Mouse (Mus musculus): ENCODE data around the gene Cdh3. TPM values are rescaled to one million over a fixed set of nuclear protein-coding genes. Genes with fewer than 3 reads are reported as not detected.

Cdh3 gene
- polyA plus RNA-seq, 1 experiment from 2014 or later: 0.53 TPM

DNA sequence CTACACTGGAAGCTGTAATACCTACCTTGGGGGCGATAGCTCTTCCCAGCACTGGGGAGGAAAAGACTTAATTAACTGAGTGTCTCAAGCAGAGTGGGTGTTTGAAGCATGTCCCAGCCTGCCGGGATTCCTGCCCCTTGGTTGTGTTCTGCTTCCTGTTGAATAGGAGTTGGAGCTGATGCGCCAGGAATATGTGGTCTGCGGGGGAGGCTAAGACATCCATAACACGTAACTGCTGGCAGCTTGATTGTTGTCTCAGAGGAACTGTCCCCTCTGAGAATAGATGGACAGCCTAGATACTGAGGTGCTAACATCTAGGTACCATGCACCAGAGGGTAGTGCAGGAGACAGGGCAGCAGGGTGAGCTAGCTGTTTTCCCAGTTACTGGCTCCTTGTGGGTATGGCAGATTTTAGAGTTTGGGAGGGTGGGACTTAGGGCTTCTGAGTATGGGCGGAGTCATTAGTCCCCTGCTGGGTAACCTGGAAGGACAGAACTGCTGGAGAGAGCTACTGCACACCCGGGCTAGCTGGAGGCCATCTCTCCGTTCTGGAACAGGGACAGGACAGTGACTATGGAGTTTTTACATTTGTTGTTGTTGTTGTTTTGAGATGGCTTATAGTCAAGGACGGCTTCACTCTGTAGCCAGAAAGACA lies 18.0 kb downstream of the Cdh3 start:
- Histone ChIP-seq H3K9me3 (replicated peaks) (no peaks in the 10 kb centered on the region), H3K27ac (no peak overlapping the region), H3K4me2 (no peak overlapping the region), H3K4me1 (no peaks in the 10 kb centered on the region), H3K9ac (no peak overlapping the region), H3K36me3 (ENCODE audit: poor library complexity, severe bottlenecking) (no peaks in the 10 kb centered on the region), H3K27me3 (no peaks in the 10 kb centered on the region), H3K4me3 (no peak overlapping the region)
- ATAC-seq: no peak
- 91% methylated on average over 9 of the region's 9 CpGs for WGBS

DNA sequence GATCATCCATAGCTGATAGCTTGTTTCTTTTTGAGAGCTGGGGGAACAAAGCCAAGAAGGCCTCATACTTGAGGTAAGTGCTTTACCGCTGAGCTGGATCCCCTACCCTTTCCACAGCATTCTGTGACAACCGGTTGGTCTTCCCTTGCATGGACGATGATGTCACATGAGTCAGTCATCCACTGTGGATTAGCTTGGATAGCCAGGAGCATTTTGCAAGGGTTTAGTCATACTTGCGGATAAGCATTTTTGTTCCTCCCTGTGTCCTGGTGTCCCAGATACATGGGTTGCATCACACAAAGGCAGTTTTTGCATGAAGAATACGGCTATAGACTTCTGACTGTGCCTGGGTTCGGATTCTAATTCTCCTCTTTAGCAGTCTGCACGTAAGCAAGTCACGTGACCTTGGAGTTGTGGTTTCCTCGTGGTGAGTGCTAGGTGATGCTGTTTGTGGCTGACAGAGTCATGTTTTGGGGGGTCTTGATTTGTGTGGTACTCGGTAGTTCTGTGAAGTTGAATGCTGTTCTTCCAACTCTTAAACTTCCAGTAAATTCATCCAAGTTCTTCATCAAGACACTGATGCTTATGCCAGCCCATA lies 19.3 kb downstream of the Cdh3 start:
- Histone ChIP-seq H3K9me3 (replicated peaks) (no peaks in the 10 kb centered on the region), H3K9ac (no peak overlapping the region), H3K27ac (no peak overlapping the region), H3K4me1 (no peaks in the 10 kb centered on the region), H3K4me2 (no peak overlapping the region), H3K4me3 (no peak overlapping the region), H3K36me3 (ENCODE audit: poor library complexity, severe bottlenecking) (no peaks in the 10 kb centered on the region), H3K27me3 (no peaks in the 10 kb centered on the region)
- WGBS: 96% methylated on average over 10 of the region's 10 CpGs
- ATAC-seq: no peak

DNA sequence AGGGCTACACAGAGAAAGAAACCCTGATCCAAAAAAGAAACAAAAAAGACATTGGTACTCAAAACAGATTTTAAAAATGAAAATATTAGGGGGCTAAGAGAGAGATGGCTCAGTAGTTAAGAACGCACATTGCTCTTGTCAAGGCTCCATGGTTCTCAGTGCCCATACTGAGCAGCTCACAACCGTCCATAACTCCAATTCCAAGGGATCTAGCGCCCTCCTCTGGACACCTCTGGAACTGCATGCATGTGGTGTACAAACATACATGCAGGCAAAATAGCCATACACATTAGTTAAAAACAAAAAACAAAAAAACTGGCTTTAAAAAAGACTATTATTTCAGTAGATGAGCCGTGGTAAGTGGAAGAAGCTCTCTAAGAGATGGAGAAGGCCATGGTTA lies 19.9 kb downstream of the Cdh3 start:
- Histone ChIP-seq H3K27me3 (no peaks in the 10 kb centered on the region), H3K9ac (no peak overlapping the region), H3K9me3 (replicated peaks) (no peaks in the 10 kb centered on the region), H3K4me3 (no peak overlapping the region), H3K36me3 (ENCODE audit: poor library complexity, severe bottlenecking) (no peaks in the 10 kb centered on the region), H3K4me1 (no peaks in the 10 kb centered on the region), H3K4me2 (no peak overlapping the region), H3K27ac (no peak overlapping the region)
- no peak for ATAC-seq
- WGBS: 71% methylated on average over 4 of the region's 4 CpGs

DNA sequence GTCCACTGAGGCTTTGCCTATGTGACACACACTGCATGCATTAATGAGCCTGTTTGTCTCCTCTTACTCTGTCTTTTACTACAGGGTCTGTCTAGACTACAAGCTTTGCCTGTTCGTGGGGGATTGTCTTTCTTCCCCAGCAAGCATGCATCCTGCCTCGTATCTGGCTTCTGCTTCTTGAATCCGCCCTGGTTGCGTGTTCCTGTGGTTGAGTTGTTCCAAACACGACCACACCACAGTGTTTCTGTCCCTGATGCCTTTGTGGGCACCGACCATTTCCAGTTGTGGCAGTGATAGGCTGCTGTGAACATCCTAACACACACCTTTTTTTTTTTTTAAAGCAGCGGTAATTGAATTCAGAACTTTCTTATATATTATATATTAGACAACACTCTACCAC lies 23.0 kb downstream of the Cdh3 start:
- H3K9ac ChIP-seq: no peak overlapping the region
- no peaks in the 10 kb centered on the region for H3K4me1 ChIP-seq
- no peaks in the 10 kb centered on the region for H3K27me3 ChIP-seq
- H3K9me3 ChIP-seq (replicated peaks): no peaks in the 10 kb centered on the region
- no peak overlapping the region for H3K4me3 ChIP-seq
- H3K36me3 ChIP-seq (ENCODE audit: poor library complexity, severe bottlenecking): no peaks in the 10 kb centered on the region
- WGBS: 85% methylated on average over 7 of the region's 7 CpGs
- no peak for ATAC-seq
- no peak overlapping the region for H3K27ac ChIP-seq
- no peak overlapping the region for H3K4me2 ChIP-seq

- Histone ChIP-seq H3K27ac (no peak overlapping the region), H3K27me3 (no peaks in the 10 kb centered on the region), H3K4me1 (no peaks in the 10 kb centered on the region), H3K9ac (no peak overlapping the region), H3K4me2 (no peak overlapping the region), H3K4me3 (no peak overlapping the region), H3K36me3 (ENCODE audit: poor library complexity, severe bottlenecking) (no peaks in the 10 kb centered on the region), H3K9me3 (replicated peaks) (no peaks in the 10 kb centered on the region)
- WGBS: 37% methylated on average over 6 of the region's 6 CpGs
- no peak for ATAC-seq
Observed at GRCm38 (mm10) chr8:106534449-106534848, 23.8 kb downstream of the Cdh3 start.

- 72% methylated on average over 4 of the region's 4 CpGs for WGBS
- Histone ChIP-seq H3K9ac (no peak overlapping the region), H3K4me3 (no peak overlapping the region), H3K4me2 (no peak overlapping the region), H3K4me1 (no peaks in the 10 kb centered on the region), H3K9me3 (replicated peaks) (no peaks in the 10 kb centered on the region), H3K27ac (no peak overlapping the region), H3K36me3 (ENCODE audit: poor library complexity, severe bottlenecking) (no peaks in the 10 kb centered on the region), H3K27me3 (no peaks in the 10 kb centered on the region)
- no peak for ATAC-seq
Observed at GRCm38 (mm10) chr8:106535448-106535847, 24.8 kb downstream of the Cdh3 start.

DNA sequence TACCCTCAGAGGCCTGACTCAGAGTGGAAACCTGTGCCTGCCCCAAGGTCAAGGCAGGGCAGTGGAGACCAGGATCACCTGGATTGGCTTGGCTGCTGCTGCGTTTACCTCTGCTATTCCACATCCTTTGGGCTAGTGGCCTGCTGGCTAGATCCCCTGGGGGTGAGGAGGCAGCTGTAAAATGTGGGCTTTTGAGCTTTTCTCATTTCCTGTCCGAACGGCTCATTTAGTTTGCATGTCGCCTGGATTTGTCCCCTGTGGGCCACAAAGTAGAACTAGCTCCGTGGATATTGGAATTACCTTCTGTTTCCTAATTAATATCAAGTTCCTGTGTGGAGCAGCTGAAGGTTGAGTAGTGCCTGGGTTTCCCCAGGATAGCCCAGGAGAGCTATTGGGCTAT lies 28.5 kb downstream of the Cdh3 start:
- WGBS: 69% methylated on average over 5 of the region's 5 CpGs
- no peaks in the 10 kb centered on the region for H3K27me3 ChIP-seq
- ATAC-seq: no peak
- no peak overlapping the region for H3K9ac ChIP-seq
- no peak overlapping the region for H3K4me3 ChIP-seq
- H3K9me3 ChIP-seq (replicated peaks): no peaks in the 10 kb centered on the region
- no peak overlapping the region for H3K27ac ChIP-seq
- H3K4me1 ChIP-seq: no peaks in the 10 kb centered on the region
- H3K4me2 ChIP-seq: no peak overlapping the region
- no peaks in the 10 kb centered on the region for H3K36me3 ChIP-seq (ENCODE audit: poor library complexity, severe bottlenecking)

GRCm38 (mm10) chr8:106541002-106541401 lies 30.3 kb downstream of the Cdh3 start:
- H3K9ac ChIP-seq: no peak overlapping the region
- H3K27ac ChIP-seq: no peak overlapping the region
- ATAC-seq: no peak
- H3K27me3 ChIP-seq: no peaks in the 10 kb centered on the region
- no peaks in the 10 kb centered on the region for H3K36me3 ChIP-seq (ENCODE audit: poor library complexity, severe bottlenecking)
- 84% methylated on average over 11 of the region's 11 CpGs for WGBS
- no peaks in the 10 kb centered on the region for H3K4me1 ChIP-seq
- no peak overlapping the region for H3K4me3 ChIP-seq
- H3K4me2 ChIP-seq: no peak overlapping the region
- no peaks in the 10 kb centered on the region for H3K9me3 ChIP-seq (replicated peaks)

GRCm38 (mm10) chr8:106543043-106543442 lies 32.4 kb downstream of the Cdh3 start:
- Histone ChIP-seq H3K4me2 (no peak overlapping the region), H3K36me3 (ENCODE audit: poor library complexity, severe bottlenecking) (no peaks in the 10 kb centered on the region), H3K27me3 (no peaks in the 10 kb centered on the region), H3K27ac (no peak overlapping the region), H3K9ac (no peak overlapping the region), H3K4me3 (no peak overlapping the region), H3K9me3 (replicated peaks) (no peaks in the 10 kb centered on the region), H3K4me1 (no peaks in the 10 kb centered on the region)
- WGBS: 74% methylated on average over 8 of the region's 8 CpGs
- no peak for ATAC-seq

DNA sequence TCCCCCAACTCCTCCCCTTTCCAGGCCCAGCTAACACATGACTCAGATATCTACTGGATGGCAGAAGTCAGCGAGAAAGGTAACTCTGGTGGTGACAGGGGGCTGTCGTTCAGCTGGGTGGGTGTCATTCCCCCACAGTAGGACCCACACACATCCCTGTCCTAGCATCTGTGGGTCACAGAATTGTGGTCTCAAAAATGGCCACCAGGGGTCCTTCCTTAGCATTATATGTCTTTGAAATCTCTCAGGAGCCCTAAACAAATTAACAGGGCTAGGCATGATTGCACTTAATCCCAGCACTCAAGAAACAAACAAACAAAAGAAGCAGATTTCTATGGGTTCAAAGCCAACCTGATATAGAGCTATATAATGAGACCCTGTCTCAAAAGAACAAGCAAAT lies 34.5 kb downstream of the Cdh3 start:
- no peak overlapping the region for H3K9ac ChIP-seq
- 92% methylated on average over 2 of the region's 2 CpGs for WGBS

GRCm38 (mm10) chr8:106546746-106547145 lies 36.1 kb downstream of the Cdh3 start:
- Histone ChIP-seq H3K27ac (no peak overlapping the region), H3K4me3 (no peak overlapping the region), H3K9ac (no peak overlapping the region), H3K9me3 (replicated peaks) (no peaks in the 10 kb centered on the region), H3K27me3 (no peaks in the 10 kb centered on the region), H3K4me2 (no peak overlapping the region), H3K36me3 (ENCODE audit: poor library complexity, severe bottlenecking) (no peaks in the 10 kb centered on the region), H3K4me1 (no peaks in the 10 kb centered on the region)
- no peak for ATAC-seq
- WGBS: 91% methylated on average over 7 of the region's 7 CpGs

More for the DNA sequence above, 34.5 kb downstream of the Cdh3 start:
- no peak for ATAC-seq
- Histone ChIP-seq H3K27ac (no peak overlapping the region), H3K9me3 (replicated peaks) (no peaks in the 10 kb centered on the region), H3K4me1 (no peaks in the 10 kb centered on the region), H3K36me3 (ENCODE audit: poor library complexity, severe bottlenecking) (no peaks in the 10 kb centered on the region), H3K4me3 (no peak overlapping the region), H3K27me3 (no peaks in the 10 kb centered on the region), H3K4me2 (no peak overlapping the region)

- 84% methylated on average over 10 of the region's 10 CpGs for WGBS
- Histone ChIP-seq H3K27ac (no peak overlapping the region), H3K4me2 (no peak overlapping the region), H3K27me3 (no peaks in the 10 kb centered on the region), H3K9me3 (replicated peaks) (no peaks in the 10 kb centered on the region), H3K9ac (no peak overlapping the region), H3K36me3 (ENCODE audit: poor library complexity, severe bottlenecking) (no peaks in the 10 kb centered on the region), H3K4me3 (no peak overlapping the region), H3K4me1 (no peaks in the 10 kb centered on the region)
- no peak for ATAC-seq
Observed at GRCm38 (mm10) chr8:106548366-106548936, 37.8 kb downstream of the Cdh3 start.

DNA sequence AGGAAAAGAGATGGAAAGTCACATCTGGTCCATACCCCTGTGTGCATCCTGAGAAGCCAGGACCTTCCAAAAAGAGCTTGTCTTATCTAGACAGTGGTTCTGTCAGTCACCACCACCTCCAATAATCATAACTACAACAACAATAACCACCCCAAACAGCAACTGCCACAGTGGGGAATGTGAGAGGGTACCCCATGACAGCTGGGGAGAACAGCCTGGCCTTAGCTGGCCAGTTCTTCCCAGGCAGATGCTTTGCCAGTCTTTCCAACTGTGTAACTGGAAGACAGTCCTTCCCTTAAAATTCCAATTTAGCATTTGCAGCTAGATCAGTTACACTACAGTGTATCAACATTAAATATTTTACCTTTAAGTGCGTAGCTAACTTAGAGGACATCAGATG lies 40.2 kb downstream of the Cdh3 start:
- H3K9me3 ChIP-seq (replicated peaks): no peaks in the 10 kb centered on the region; the same call in 1 of the 2 replicates
- no peaks in the 10 kb centered on the region for H3K4me1 ChIP-seq
- 98% methylated on average over 1 of the region's 1 CpGs for WGBS
- no peak overlapping the region for H3K4me2 ChIP-seq
- no peak overlapping the region for H3K9ac ChIP-seq
- no peak for ATAC-seq
- no peaks in the 10 kb centered on the region for H3K36me3 ChIP-seq (ENCODE audit: poor library complexity, severe bottlenecking)
- no peak overlapping the region for H3K4me3 ChIP-seq
- H3K27ac ChIP-seq: no peak overlapping the region
- H3K27me3 ChIP-seq: no peaks in the 10 kb centered on the region

Measured in forebrain, embryonic 13.5 days (tissue).